Comparison of ENCODE assay signal across 8 mouse cellular contexts in the genomic region with DNA sequence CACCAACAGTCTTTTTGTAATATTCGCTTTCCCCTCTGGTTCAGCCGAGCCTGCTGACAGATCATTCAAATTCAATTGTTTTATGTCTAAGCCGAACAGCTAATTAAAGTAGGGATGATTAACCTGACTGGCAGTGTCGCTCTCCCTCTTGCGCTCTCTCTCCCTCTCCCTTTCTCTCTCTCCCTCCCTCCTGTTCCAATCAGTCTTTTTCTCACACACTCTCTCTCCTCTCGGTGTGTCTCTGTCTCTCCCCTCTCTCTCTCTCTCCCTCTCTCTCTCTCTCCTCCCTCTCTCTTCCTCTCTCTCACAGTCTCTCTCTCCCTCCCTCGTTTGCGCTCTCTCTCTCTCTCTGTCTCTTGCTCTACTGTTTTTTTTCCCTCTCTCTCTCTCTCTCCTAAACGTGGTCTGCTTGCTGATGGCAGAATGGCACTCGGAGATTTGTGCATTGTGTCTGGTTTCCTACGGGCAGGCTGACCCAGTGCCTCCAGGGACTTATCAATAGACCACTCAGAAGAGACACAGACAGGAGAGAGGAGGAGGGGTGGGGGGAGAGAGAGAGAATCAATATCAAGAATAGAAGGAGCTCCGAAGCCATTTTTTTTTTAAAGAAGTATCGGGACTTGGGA.
DNase-seq lines count a peak whose midpoint lies in the region; ATAC-seq lines count a peak whose summit lies in the region.

No protein-coding gene starts in this region.

- H3K4me2 ChIP-seq in heart, embryonic 12.5 days, result peak overlapping the region; percentile 80
- peak overlapping the region; percentile 70 for H3K4me2 ChIP-seq in embryonic facial prominence, embryonic 15.5 days (replicated peaks)
- peak overlapping the region; percentile 49 for H3K4me2 ChIP-seq in limb, embryonic 11.5 days (ENCODE audit: low read depth, severe bottlenecking)
- H3K4me2 ChIP-seq in neural tube, embryonic 15.5 days, result peak overlapping the region; percentile 70

- 4% methylated on average over 13 of the region's 13 CpGs for WGBS in heart, embryonic 12.5 days
- 5% methylated on average over 13 of the region's 13 CpGs for WGBS in embryonic facial prominence, embryonic 15.5 days
- 9% methylated on average over 13 of the region's 13 CpGs for WGBS in limb, embryonic 11.5 days
- WGBS in neural tube, embryonic 15.5 days, result 3% methylated on average over 13 of the region's 13 CpGs

- intact Hi-C loops in heart, postnatal 36 days (cut with DNase I), result no loop called here

- H3K4me1 ChIP-seq in heart, embryonic 12.5 days (replicated peaks), result peaks cover 18% of the 10 kb centered on the region
- H3K4me1 ChIP-seq in embryonic facial prominence, embryonic 15.5 days, result peaks cover 15% of the 10 kb centered on the region; the same call in 1 of the 2 replicates
- 0 out of 2 replicates have a peak, but pooled peaks cover 4% of the 10 kb centered on the region for H3K4me1 ChIP-seq in limb, embryonic 11.5 days (ENCODE audit: control insufficient read depth, insufficient read depth, low read length)
- H3K4me1 ChIP-seq in neural tube, embryonic 15.5 days, result peaks cover 36% of the 10 kb centered on the region

- peak overlapping the region; percentile 77 for H3K9ac ChIP-seq in heart, embryonic 12.5 days
- H3K9ac ChIP-seq in embryonic facial prominence, embryonic 15.5 days, result peak overlapping the region; percentile 31; the same call in 1 of the 2 replicates
- H3K9ac ChIP-seq in limb, embryonic 11.5 days (ENCODE audit: low read length), result peak overlapping the region; percentile 13; the same call in 1 of the 2 replicates
- peak overlapping the region; percentile 75 for H3K9ac ChIP-seq in neural tube, embryonic 15.5 days (replicated peaks)

- ATAC-seq in heart, embryonic 12.5 days (ENCODE audit: insufficient number of reproducible peaks, low FRiP score), result no peak
- ATAC-seq in embryonic facial prominence, embryonic 15.5 days (ENCODE audit: insufficient number of reproducible peaks, low FRiP score, low TSS enrichment, low read depth), result no peak
- ATAC-seq in limb, embryonic 11.5 days (ENCODE audit: insufficient number of reproducible peaks, low FRiP score, low TSS enrichment, low read depth), result peak; percentile 65; the same call in 1 of the 2 replicates
- peak; percentile 76 for ATAC-seq in neural tube, embryonic 15.5 days (ENCODE audit: low FRiP score)

- DNase-seq in heart, postnatal 36 days, result no peak
- peak; percentile 88 for DNase-seq in Muller cell, postnatal 12 days (ENCODE audit: inconsistent ontology term)
- no peak for DNase-seq in limb, embryonic 11.5 days (ENCODE audit: low spot score)
- DNase-seq in thymus, postnatal 0 days (ENCODE audit: low spot score), result no peak
- DNase-seq in thymus, postnatal 10 days (ENCODE audit: low spot score in 2 of 2), result no peak

- peak overlapping the region; percentile 88 for H3K27ac ChIP-seq in heart, embryonic 12.5 days (ENCODE audit: poor library complexity, severe bottlenecking)
- no peak overlapping the region for H3K27ac ChIP-seq in embryonic facial prominence, embryonic 15.5 days (replicated peaks)
- H3K27ac ChIP-seq in limb, embryonic 11.5 days (replicated peaks; ENCODE audit: low read depth, low read length), result no peak overlapping the region
- H3K27ac ChIP-seq in neural tube, embryonic 15.5 days (replicated peaks), result peak overlapping the region; percentile 95

- H3K9me3 ChIP-seq in heart, embryonic 12.5 days (replicated peaks), result no peaks in the 10 kb centered on the region
- no peaks in the 10 kb centered on the region for H3K9me3 ChIP-seq in embryonic facial prominence, embryonic 15.5 days (replicated peaks)
- no peaks in the 10 kb centered on the region for H3K9me3 ChIP-seq in limb, embryonic 11.5 days (ENCODE audit: control insufficient read depth, low read length)
- H3K9me3 ChIP-seq in neural tube, embryonic 15.5 days (replicated peaks), result no peaks in the 10 kb centered on the region

- no peaks in the 10 kb centered on the region for H3K27me3 ChIP-seq in heart, embryonic 12.5 days (replicated peaks)
- no peaks in the 10 kb centered on the region for H3K27me3 ChIP-seq in embryonic facial prominence, embryonic 15.5 days
- peaks cover 3% of the 10 kb centered on the region; the same call in 1 of the 2 replicates for H3K27me3 ChIP-seq in limb, embryonic 11.5 days (ENCODE audit: control insufficient read depth, insufficient read depth, low read length)
- H3K27me3 ChIP-seq in neural tube, embryonic 15.5 days (replicated peaks), result no peaks in the 10 kb centered on the region

- no peaks in the 10 kb centered on the region for H3K36me3 ChIP-seq in heart, embryonic 12.5 days
- H3K36me3 ChIP-seq in embryonic facial prominence, embryonic 15.5 days, result no peaks in the 10 kb centered on the region
- H3K36me3 ChIP-seq in limb, embryonic 11.5 days (ENCODE audit: control insufficient read depth, insufficient read depth, low read length), result no peaks in the 10 kb centered on the region
- H3K36me3 ChIP-seq in neural tube, embryonic 15.5 days, result no peaks in the 10 kb centered on the region

- H3K4me3 ChIP-seq in heart, embryonic 12.5 days, result peak overlapping the region; percentile 54
- H3K4me3 ChIP-seq in embryonic facial prominence, embryonic 15.5 days (replicated peaks), result peak overlapping the region; percentile 43
- peak overlapping the region; percentile 17; the same call in 1 of the 2 replicates for H3K4me3 ChIP-seq in limb, embryonic 11.5 days (ENCODE audit: low read depth, low read length)
- peak overlapping the region; percentile 59 for H3K4me3 ChIP-seq in neural tube, embryonic 15.5 days (replicated peaks)

Comparison
In these comparisons a context has a peak if more than half of its experiments do, and no peak if none do; other contexts are left out.
1. ATAC-seq: peak in limb, embryonic 11.5 days (single experiment) and neural tube, embryonic 15.5 days (single experiment); none in heart, embryonic 12.5 days (single experiment) and embryonic facial prominence, embryonic 15.5 days (single experiment).
2. H3K27ac ChIP-seq: peak in heart, embryonic 12.5 days (single experiment) and neural tube, embryonic 15.5 days (single experiment); none in embryonic facial prominence, embryonic 15.5 days (single experiment) and limb, embryonic 11.5 days (single experiment).
3. H3K9ac ChIP-seq: peak in every context shown above with its lines; median percentile 77 in heart, embryonic 12.5 days; 75 in neural tube, embryonic 15.5 days; 31 in embryonic facial prominence, embryonic 15.5 days; 13 in limb, embryonic 11.5 days.
4. Peak in every context shown above with its lines, with median percentiles within 50 percentile points of each other: H3K4me2 ChIP-seq and H3K4me3 ChIP-seq.